Mouse (Mus musculus): ENCODE measurements around the gene Sh3bp5l. TPM values are rescaled to one million over a fixed set of nuclear protein-coding genes. Genes with fewer than 3 reads are reported as not detected.

Gene Sh3bp5l
- 17.5 and 17.7 TPM in 2 replicates for polyA plus RNA-seq (2014; fragmentation: Nextera tagmentation; extraction: Ambion mirVana)

- H3K9ac ChIP-seq (ENCODE audit: low read depth, low read length), result peak within 1 kb of the TSS; percentile 89
- no peaks in the 10 kb centered on the region for H3K9me3 ChIP-seq (replicated peaks; ENCODE audit: control insufficient read depth, low read length)
- H3K27ac ChIP-seq (ENCODE audit: low read depth, low read length), result peak within 1 kb of the TSS; percentile 75
- peak; percentile 87 for ATAC-seq (replicated peaks; ENCODE audit: insufficient number of reproducible peaks, low FRiP score, low TSS enrichment)
- H3K4me2 ChIP-seq, result peak within 1 kb of the TSS; percentile 88
- H3K36me3 ChIP-seq (ENCODE audit: control insufficient read depth, insufficient read depth, low read length), result peaks cover 5% of the 10 kb centered on the region; the same call in 1 of the 2 replicates
- under 1% methylated on average over 52 of the region's 52 CpGs for WGBS (ENCODE audit: insufficient replicate concordance)
- H3K4me1 ChIP-seq (ENCODE audit: control insufficient read depth, insufficient read depth, low read length), result peaks cover 24% of the 10 kb centered on the region
- no peaks in the 10 kb centered on the region for H3K27me3 ChIP-seq (ENCODE audit: control insufficient read depth, insufficient read depth, low read length)
- peak within 1 kb of the TSS; percentile 92 for H3K4me3 ChIP-seq (ENCODE audit: low read depth, low read length)
These were observed at the start of gene Sh3bp5l, which contains the start of gene Zfp672 for GRCm38 (mm10) chr11:58330276-58331148. Gene Sh3bp5l (plus strand): TSS chr11:58330724. Gene Zfp672 (minus strand): TSS chr11:58330339.

GRCm38 (mm10) chr11:58281970-58282496 is 48.5 kb upstream of the Sh3bp5l start:
- H3K4me1 ChIP-seq (ENCODE audit: control insufficient read depth, insufficient read depth, low read length), result no peaks in the 10 kb centered on the region
- no peak for ATAC-seq (replicated peaks; ENCODE audit: insufficient number of reproducible peaks, low FRiP score, low TSS enrichment)
- H3K36me3 ChIP-seq (ENCODE audit: control insufficient read depth, insufficient read depth, low read length), result no peaks in the 10 kb centered on the region
- H3K9me3 ChIP-seq (replicated peaks; ENCODE audit: control insufficient read depth, low read length), result no peaks in the 10 kb centered on the region
- no peak overlapping the region for H3K4me2 ChIP-seq
- no peak overlapping the region for H3K27ac ChIP-seq (ENCODE audit: low read depth, low read length)
- no peaks in the 10 kb centered on the region for H3K27me3 ChIP-seq (ENCODE audit: control insufficient read depth, insufficient read depth, low read length)
- WGBS (ENCODE audit: insufficient replicate concordance), result 80% methylated on average over 13 of the region's 13 CpGs
- no peak overlapping the region for H3K4me3 ChIP-seq (ENCODE audit: low read depth, low read length)
- no peak overlapping the region for H3K9ac ChIP-seq (ENCODE audit: low read depth, low read length)

- WGBS (ENCODE audit: insufficient replicate concordance), result 69% methylated on average over 5 of the region's 5 CpGs
- no peak overlapping the region for H3K4me3 ChIP-seq (ENCODE audit: low read depth, low read length)
- ATAC-seq (replicated peaks; ENCODE audit: insufficient number of reproducible peaks, low FRiP score, low TSS enrichment), result no peak
- no peaks in the 10 kb centered on the region for H3K9me3 ChIP-seq (replicated peaks; ENCODE audit: control insufficient read depth, low read length)
- H3K27me3 ChIP-seq (ENCODE audit: control insufficient read depth, insufficient read depth, low read length), result no peaks in the 10 kb centered on the region
- no peak overlapping the region for H3K4me2 ChIP-seq
- H3K4me1 ChIP-seq (ENCODE audit: control insufficient read depth, insufficient read depth, low read length), result no peaks in the 10 kb centered on the region
- H3K9ac ChIP-seq (ENCODE audit: low read depth, low read length), result no peak overlapping the region
- H3K36me3 ChIP-seq (ENCODE audit: control insufficient read depth, insufficient read depth, low read length), result no peaks in the 10 kb centered on the region
- H3K27ac ChIP-seq (ENCODE audit: low read depth, low read length), result no peak overlapping the region
These were observed 48.0 kb upstream of the Sh3bp5l start for GRCm38 (mm10) chr11:58282518-58282917.

- H3K9ac ChIP-seq (ENCODE audit: low read depth, low read length), result no peak overlapping the region
- H3K9me3 ChIP-seq (replicated peaks; ENCODE audit: control insufficient read depth, low read length), result no peaks in the 10 kb centered on the region
- no peak overlapping the region for H3K27ac ChIP-seq (ENCODE audit: low read depth, low read length)
- H3K4me1 ChIP-seq (ENCODE audit: control insufficient read depth, insufficient read depth, low read length), result no peaks in the 10 kb centered on the region
- no peak for ATAC-seq (replicated peaks; ENCODE audit: insufficient number of reproducible peaks, low FRiP score, low TSS enrichment)
- no peak overlapping the region for H3K4me2 ChIP-seq
- no peaks in the 10 kb centered on the region for H3K27me3 ChIP-seq (ENCODE audit: control insufficient read depth, insufficient read depth, low read length)
- 66% methylated on average over 9 of the region's 9 CpGs for WGBS (ENCODE audit: insufficient replicate concordance)
- H3K4me3 ChIP-seq (ENCODE audit: low read depth, low read length), result no peak overlapping the region
- H3K36me3 ChIP-seq (ENCODE audit: control insufficient read depth, insufficient read depth, low read length), result no peaks in the 10 kb centered on the region
These were observed 40.4 kb upstream of the Sh3bp5l start for GRCm38 (mm10) chr11:58289992-58290682.

- no peak for ATAC-seq (replicated peaks; ENCODE audit: insufficient number of reproducible peaks, low FRiP score, low TSS enrichment)
These were observed 39.7 kb upstream of the Sh3bp5l start for GRCm38 (mm10) chr11:58290812-58291211.

GRCm38 (mm10) chr11:58292791-58293190 is 37.7 kb upstream of the Sh3bp5l start:
- no peaks in the 10 kb centered on the region for H3K4me1 ChIP-seq (ENCODE audit: control insufficient read depth, insufficient read depth, low read length)
- no peak overlapping the region for H3K27ac ChIP-seq (ENCODE audit: low read depth, low read length)
- no peak overlapping the region for H3K4me3 ChIP-seq (ENCODE audit: low read depth, low read length)
- ATAC-seq (replicated peaks; ENCODE audit: insufficient number of reproducible peaks, low FRiP score, low TSS enrichment), result no peak
- 44% methylated on average over 4 of the region's 4 CpGs for WGBS (ENCODE audit: insufficient replicate concordance)
- no peaks in the 10 kb centered on the region for H3K27me3 ChIP-seq (ENCODE audit: control insufficient read depth, insufficient read depth, low read length)
- H3K36me3 ChIP-seq (ENCODE audit: control insufficient read depth, insufficient read depth, low read length), result no peaks in the 10 kb centered on the region
- H3K9me3 ChIP-seq (replicated peaks; ENCODE audit: control insufficient read depth, low read length), result no peaks in the 10 kb centered on the region
- no peak overlapping the region for H3K4me2 ChIP-seq
- H3K9ac ChIP-seq (ENCODE audit: low read depth, low read length), result no peak overlapping the region

More at GRCm38 (mm10) chr11:58290812-58291211, 39.7 kb upstream of the Sh3bp5l start:
- Histone ChIP-seq H3K27me3 (ENCODE audit: control insufficient read depth, insufficient read depth, low read length) (no peaks in the 10 kb centered on the region), H3K4me2 (no peak overlapping the region), H3K4me3 (ENCODE audit: low read depth, low read length) (no peak overlapping the region), H3K9ac (ENCODE audit: low read depth, low read length) (no peak overlapping the region), H3K9me3 (replicated peaks; ENCODE audit: control insufficient read depth, low read length) (no peaks in the 10 kb centered on the region), H3K36me3 (ENCODE audit: control insufficient read depth, insufficient read depth, low read length) (no peaks in the 10 kb centered on the region), H3K27ac (ENCODE audit: low read depth, low read length) (no peak overlapping the region), H3K4me1 (ENCODE audit: control insufficient read depth, insufficient read depth, low read length) (no peaks in the 10 kb centered on the region)
- WGBS (ENCODE audit: insufficient replicate concordance), result 78% methylated on average over 4 of the region's 4 CpGs

- no peak overlapping the region for H3K4me2 ChIP-seq
- no peaks in the 10 kb centered on the region for H3K36me3 ChIP-seq (ENCODE audit: control insufficient read depth, insufficient read depth, low read length)
- H3K27me3 ChIP-seq (ENCODE audit: control insufficient read depth, insufficient read depth, low read length), result no peaks in the 10 kb centered on the region
- WGBS (ENCODE audit: insufficient replicate concordance), result 80% methylated on average over 6 of the region's 6 CpGs
- H3K9ac ChIP-seq (ENCODE audit: low read depth, low read length), result no peak overlapping the region
- H3K27ac ChIP-seq (ENCODE audit: low read depth, low read length), result no peak overlapping the region
- ATAC-seq (replicated peaks; ENCODE audit: insufficient number of reproducible peaks, low FRiP score, low TSS enrichment), result no peak
- H3K9me3 ChIP-seq (replicated peaks; ENCODE audit: control insufficient read depth, low read length), result no peaks in the 10 kb centered on the region
- no peak overlapping the region for H3K4me3 ChIP-seq (ENCODE audit: low read depth, low read length)
- H3K4me1 ChIP-seq (ENCODE audit: control insufficient read depth, insufficient read depth, low read length), result no peaks in the 10 kb centered on the region
These were observed 33.1 kb upstream of the Sh3bp5l start for GRCm38 (mm10) chr11:58297396-58297795.

- no peaks in the 10 kb centered on the region for H3K9me3 ChIP-seq (replicated peaks; ENCODE audit: control insufficient read depth, low read length)
- H3K4me3 ChIP-seq (ENCODE audit: low read depth, low read length), result peak overlapping the region; percentile 68
- H3K4me1 ChIP-seq (ENCODE audit: control insufficient read depth, insufficient read depth, low read length), result no peaks in the 10 kb centered on the region
- no peak overlapping the region for H3K9ac ChIP-seq (ENCODE audit: low read depth, low read length)
- WGBS (ENCODE audit: insufficient replicate concordance), result 18% methylated on average over 13 of the region's 13 CpGs
- no peak for ATAC-seq (replicated peaks; ENCODE audit: insufficient number of reproducible peaks, low FRiP score, low TSS enrichment)
- no peak overlapping the region for H3K27ac ChIP-seq (ENCODE audit: low read depth, low read length)
- H3K27me3 ChIP-seq (ENCODE audit: control insufficient read depth, insufficient read depth, low read length), result no peaks in the 10 kb centered on the region
- H3K4me2 ChIP-seq, result peak overlapping the region; percentile 60
- H3K36me3 ChIP-seq (ENCODE audit: control insufficient read depth, insufficient read depth, low read length), result no peaks in the 10 kb centered on the region
These were observed 29.5 kb upstream of the Sh3bp5l start for GRCm38 (mm10) chr11:58301057-58301456.
